Mouse (Mus musculus): ENCODE measurements around the gene Pnldc1. TPM values are rescaled to one million over a fixed set of nuclear protein-coding genes. Genes with fewer than 3 reads are reported as not detected.

Gene Pnldc1
- total RNA-seq, 2 experiments from 2014 or later: 0.20 to 0.26 TPM

DNA sequence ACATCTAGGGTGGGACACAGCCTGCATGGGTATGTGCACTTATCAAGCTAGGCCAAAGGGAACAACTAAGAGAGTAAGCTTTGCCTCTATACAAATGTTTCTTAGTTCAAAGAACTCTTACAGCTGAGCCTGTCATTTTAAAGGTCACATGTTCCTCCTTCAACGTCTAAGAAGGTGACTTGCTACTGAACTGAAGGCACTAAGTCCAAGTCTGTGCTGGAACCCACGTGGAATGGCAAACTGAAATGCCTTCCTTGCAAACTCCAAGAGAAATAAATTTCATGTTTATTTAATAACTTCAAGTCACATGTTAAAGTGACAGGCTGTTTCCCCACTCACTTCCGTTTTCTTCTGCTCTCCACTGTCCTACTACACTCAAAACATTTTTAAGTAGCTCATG is 52.6 kb downstream of the Pnldc1 start:
- no peak for DNase-seq

DNA sequence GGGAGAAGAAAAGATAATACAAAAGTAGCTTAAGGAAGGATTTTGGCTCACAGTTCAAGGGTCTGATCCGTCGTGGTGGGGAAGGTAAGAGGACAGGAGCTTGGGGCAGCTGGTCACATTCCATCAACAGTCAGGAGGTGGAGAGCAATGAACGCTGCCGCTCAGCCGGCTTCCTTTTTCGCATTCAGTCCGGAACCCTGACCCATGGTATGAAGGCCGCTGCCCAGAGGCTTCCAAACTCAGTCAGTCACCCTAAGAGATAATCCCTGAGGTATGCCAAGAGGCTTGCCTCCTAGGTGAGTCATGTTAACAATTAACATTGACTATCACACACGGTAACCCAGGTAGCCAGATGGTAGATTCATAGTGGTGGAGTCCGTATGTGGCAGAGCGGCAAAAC is 55.6 kb downstream of the Pnldc1 start:
- DNase-seq: no peak

DNA sequence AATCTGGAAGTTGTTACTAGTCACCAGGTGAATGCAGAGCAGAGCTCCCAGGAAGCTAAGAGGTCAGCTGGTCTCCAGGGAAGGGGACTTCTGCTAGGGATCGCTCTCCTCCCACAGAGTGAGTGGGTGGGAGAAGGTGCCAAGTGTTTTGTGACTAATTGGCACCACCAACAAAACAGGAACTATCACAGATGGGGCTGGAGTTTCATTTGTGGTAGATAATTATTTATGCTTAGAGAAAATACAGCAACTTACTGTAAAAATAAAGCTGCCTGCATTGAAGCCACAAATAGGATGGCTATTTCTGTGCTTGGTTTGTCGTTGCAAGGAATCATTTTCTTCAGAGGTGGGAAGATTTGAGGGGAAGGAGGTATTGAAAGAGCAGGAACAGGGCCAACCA is 56.2 kb downstream of the Pnldc1 start:
- no peak for DNase-seq

DNA sequence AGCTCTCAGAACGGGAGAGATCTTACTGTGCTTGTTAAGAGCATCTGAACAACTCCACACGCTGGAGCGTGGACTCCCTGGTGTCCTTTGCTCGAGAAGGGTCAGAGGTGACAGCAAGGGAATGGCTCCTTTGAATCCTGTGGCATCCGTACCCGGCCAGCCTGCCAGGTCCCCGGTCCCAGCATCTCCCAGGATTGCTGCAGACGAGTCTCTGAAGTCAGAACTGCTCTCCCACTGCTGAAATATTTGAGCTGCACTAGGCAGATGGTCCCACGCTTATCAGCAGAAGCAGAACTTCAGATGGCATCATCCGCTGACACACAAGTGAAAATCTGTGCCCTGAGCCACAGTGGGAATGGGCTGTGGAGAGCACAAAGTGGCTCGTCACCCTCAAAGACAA is 58.3 kb downstream of the Pnldc1 start:
- DNase-seq: no peak

DNA sequence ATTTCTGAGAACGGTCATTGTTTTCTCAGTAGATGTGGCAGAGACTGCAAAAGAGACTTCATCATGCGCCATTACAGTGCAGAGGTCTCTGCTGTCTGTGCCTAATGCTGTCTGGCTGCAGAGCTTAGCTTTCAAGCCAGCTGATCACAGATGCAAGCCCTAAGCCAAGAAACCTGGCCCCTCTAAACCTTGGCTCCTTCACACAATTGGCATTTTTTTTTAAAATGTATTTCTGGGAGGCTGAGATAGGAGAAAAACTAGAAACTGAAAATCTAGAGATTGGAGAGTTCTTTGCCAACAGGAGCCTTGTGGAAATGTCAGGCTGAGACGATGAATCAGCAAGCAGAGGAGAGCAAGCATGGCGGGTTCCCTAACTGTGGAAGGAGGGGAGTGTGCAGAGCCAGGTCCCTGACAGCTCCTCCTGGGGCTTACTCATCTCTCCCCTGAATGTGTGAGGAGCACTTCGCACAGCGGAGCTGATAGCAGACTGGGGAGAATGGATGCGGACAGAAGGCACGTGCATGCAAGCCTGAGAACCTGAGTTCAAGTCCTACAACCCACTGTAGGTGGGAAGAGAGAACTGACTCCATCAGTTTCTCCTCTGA is 60.1 kb downstream of the Pnldc1 start:
- DNase-seq: no peak

DNA sequence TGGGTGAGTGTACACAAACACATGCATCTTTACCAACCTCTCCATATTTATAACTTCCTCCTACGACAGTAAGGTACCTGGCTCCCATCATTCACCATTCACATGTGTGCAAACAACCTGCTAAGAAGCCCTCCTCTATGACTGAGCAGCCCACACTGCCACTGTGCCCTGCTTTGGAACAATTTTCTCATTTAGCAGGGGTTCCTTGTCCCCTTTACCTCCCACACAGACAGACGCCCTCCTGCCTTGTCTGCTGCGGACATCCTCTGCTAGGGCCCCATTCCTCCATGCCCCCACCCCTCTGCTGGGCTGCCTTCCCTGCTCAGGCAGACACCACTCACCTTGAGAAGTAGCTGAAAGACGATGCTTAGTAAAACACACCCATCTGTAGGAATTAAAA is 62.3 kb downstream of the Pnldc1 start:
- DNase-seq: no peak

DNA sequence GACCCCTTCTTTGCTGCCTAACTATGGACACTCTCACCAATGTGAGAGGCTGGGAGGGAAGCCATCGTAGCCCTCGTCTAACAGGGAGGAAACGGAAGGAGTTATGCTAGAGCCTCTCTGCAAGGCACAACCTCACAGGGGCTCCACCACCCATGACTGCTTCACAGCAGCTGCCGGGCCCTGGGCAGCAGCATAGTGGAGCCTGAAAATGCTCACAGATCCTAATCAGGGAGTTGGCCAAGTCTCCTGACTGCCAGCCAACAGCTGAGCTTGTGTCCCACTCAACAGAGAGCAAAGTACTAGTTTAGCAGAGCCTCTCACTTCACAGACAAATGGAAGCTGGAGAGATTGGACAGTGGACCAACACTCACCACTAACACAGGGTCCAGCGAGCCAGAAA is 63.6 kb downstream of the Pnldc1 start:
- DNase-seq: peak; percentile 66

DNA sequence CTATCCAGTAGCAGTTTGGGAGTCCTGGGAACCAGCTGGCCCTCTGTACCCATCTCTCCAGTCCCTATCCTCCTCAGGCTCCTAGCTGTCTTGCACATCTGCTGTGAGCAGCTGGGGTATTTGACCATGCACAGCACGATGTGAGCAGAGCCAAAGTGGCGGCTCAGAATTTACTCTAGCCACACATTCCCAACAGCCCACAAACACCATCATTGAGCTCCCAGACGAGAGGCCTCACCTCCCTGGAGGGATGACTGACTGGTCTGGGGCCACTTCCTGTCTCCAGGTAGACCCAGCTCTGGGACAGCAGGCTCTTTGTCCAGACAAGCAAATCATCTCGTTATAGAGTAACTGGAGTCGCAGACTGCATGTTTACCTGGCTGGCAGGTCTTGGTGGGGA is 64.2 kb downstream of the Pnldc1 start:
- no peak for DNase-seq

DNA sequence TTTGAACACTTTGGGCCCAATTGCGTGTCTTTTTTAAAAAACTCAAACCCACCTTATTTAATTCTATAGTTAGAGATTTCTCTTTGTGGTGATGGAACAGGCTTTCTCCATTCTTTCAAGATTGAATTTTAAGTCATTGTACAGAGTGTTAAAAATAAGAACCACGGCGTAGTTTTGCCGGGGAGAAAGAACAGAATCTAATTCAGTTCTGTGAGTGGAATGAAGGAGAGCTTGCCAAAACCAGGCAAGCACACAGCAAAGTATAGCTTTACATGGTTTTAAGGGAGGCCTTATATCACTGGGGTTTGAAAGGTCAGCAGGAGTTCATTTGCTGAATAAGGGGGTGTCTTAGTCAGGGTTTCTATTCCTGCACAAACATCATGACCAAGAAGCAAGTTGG is 65.5 kb downstream of the Pnldc1 start:
- DNase-seq: no peak

DNA sequence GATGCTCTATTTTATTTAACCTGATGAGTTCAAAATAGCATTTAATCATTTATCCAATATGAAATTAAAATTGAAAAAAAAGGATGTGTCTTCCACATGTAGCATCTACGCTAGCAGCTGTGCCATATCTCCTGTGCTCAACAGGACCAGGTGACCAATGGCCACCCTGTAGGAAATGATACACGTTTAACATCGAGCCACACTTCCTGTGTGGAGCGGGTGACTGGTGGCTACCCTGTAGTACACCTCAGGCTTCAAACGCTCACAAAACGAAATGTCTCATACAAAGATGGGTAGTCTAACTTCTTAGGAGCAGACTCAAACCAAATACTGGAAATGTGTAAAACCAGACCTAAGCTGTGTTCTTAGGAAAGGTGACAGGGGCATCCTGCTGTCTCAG is 66.2 kb downstream of the Pnldc1 start:
- no peak for DNase-seq

DNA sequence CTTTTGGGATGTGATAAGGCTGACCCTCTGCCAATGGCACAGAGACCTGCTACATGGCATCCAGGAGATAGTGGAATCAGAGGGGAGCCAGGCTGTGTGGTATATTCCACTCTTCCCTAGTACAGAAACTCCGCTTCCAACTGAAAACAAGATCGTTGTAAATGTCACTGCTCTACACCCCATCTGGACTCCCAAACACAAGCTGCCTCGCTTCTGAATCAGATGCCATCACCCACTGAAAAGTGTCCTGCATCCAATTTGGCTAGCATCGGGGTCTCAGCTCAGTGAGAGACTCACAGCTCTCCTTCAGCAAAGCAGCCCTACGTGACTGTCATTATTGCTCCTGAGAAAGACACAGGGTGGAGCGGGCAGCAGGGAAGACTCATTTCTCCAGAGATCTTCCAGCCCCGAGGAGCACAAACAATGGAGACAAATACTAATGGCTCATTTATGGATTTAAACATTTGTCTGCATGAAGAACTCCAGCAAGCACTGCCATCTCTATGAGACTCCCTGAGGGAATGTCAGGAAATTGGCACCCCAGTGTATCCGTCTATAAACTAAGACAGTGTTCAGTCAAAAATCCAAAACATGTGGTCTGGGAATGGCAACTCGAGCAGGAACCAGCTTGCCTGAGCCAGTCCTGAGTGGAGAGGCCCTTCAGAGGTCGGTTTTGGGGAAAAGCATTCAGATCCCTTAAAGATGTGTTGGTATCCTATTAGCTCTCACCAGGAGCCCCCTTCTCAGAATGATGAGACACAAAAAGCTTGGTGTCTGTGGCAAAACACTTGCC is 70.4 kb downstream of the Pnldc1 start:
- DNase-seq: no peak

Small RNA genes lying within 50 kb of the gene (microRNA-seq; reads per million reads assigned to microRNA genes)
- gene Gm24085: 0 reads per million in 2 experiments

Other genes starting within 250 kb of the Pnldc1 start
- gene Slc22a1, start 234.4 kb downstream of the Pnldc1 start, total RNA-seq (2021): not detected
- gene Igf2r, start 140.6 kb downstream of the Pnldc1 start, total RNA-seq (2021): 100 to 1,000 TPM in 1 of 2 experiments, 10 to 100 TPM in 1; 92.0 to 114 TPM
- gene Mas1, start 42.1 kb downstream of the Pnldc1 start, total RNA-seq (2021): under 1 TPM; 0.59 to 0.72 TPM
- 1 to 10 TPM; 1.8 to 2.3 TPM for gene Mrgprh, start 34.2 kb downstream of the Pnldc1 start, total RNA-seq (2021)
- gene Tcp1, start 5.5 kb upstream of the Pnldc1 start, total RNA-seq (2021): 100 to 1,000 TPM; 238 to 250 TPM
- 10 to 100 TPM; 81.3 to 85.7 TPM for gene Mrpl18, start 6.1 kb upstream of the Pnldc1 start, total RNA-seq (2021)
- under 1 TPM in 1 of 2 experiments, not detected in 1; 0.33 TPM for gene Acat3, start 30.4 kb upstream of the Pnldc1 start, total RNA-seq (2021)
- gene Acat2, start 50.5 kb upstream of the Pnldc1 start, total RNA-seq (2021): 10 to 100 TPM; 11.8 to 12.0 TPM
- 10 to 100 TPM; 35.3 to 42.6 TPM for gene Wtap, start 83.9 kb upstream of the Pnldc1 start, total RNA-seq (2021)
- gene Sod2, start 96.6 kb upstream of the Pnldc1 start, total RNA-seq (2021): 100 to 1,000 TPM; 245 to 294 TPM
- not detected for gene Gpr31b, start 142.1 kb upstream of the Pnldc1 start, total RNA-seq (2021)
- under 1 TPM; 0.26 to 0.61 TPM for gene Tcp10b, start 150.9 kb upstream of the Pnldc1 start, total RNA-seq (2021)
- under 1 TPM in 1 of 2 experiments, not detected in 1; 0.14 TPM for gene Unc93a, start 221.6 kb upstream of the Pnldc1 start, total RNA-seq (2021)